Mouse (Mus musculus) MEL (cell line): ENCODE data around the gene Isy1.

Experiments used
- EP300 ChIP-seq, 2 experiments: IDR thresholded peaks; 2 replicates each; pipeline ENCODE4 v1.6.1; 2011; ENCODE audit warnings: improper control_type of control experiment in 2 of 2, low read length in 2 of 2, low read depth in 1 of 2, mild to moderate bottlenecking in 1 of 2
- GATA1 ChIP-seq: IDR thresholded peaks from 2 replicates; pipeline ENCODE4 v1.6.1; 2011; ENCODE audit warnings: low read depth, low read length, improper control_type of control experiment
- NELFE ChIP-seq: IDR thresholded peaks from 2 replicates; pipeline ENCODE4 v1.6.1; 2011; ENCODE audit warnings: low read depth, low read length, improper control_type of control experiment

GRCm38 (mm10) chr6:87770626-87771025 is 68.0 kb downstream of the Isy1 start:
- TF ChIP-seq NELFE, result no peak
- TF ChIP-seq GATA1, result no peak
- no peak for TF ChIP-seq EP300 (IDR thresholded peaks at IDR 0.05; ENCODE audit: low read depth in 1 of 2, low read length in 2 of 2)
